Mouse (Mus musculus) cerebral cortex, adult 2 months (tissue): Measurements from ENCODE around the gene Hcrtr2.

Experiments
- WGBS: fragments of 180-500 bp; shearing (Covaris S2); methylation state at CpG from one replicate; pipeline ENCODE4 v1.1.7; 2018; 5-methylcytosine and 5-hydroxymethylcytosine counted together

Hcrtr2 gene

DNA sequence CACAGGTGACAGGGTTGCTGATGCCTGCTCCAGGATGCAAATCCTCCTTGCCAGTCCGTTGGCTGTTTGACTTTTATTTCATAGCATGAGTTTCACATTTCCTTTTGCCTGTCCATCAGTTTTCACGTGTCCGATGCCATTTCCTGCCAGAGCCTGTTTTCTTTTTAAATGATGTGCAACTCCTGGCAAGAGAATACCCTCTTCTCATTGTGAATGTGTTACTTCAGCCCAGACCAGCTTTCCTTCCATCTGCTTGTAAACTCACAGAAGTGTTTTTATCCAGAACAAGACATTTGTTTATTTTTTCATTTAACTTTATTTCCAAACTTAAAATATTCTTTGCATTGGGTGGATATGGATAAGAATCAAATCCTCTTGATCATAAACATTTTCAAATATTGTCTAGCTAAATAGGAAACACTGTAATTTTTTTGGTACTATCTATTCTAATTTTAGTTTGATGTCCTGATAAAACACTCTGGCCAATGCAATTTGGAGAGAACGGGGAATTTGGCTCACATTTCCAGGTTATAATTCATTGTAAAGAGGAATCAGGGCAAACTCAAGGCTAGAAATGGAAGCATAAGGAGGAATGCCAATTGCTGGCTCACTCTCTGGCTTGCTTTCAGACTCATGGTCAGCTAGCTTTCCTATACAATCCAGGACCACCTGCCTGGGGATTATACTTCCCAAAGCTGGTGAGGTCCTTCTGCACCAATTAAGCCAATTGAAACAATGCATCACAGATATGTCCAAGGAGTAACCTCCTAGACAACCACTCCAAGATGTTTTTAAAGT lies 106.3 kb downstream of the Hcrtr2 start:
- WGBS, result 44% methylated on average over 4 of the region's 4 CpGs

- 52% methylated on average over 4 of the region's 4 CpGs for WGBS
These were observed 109.0 kb downstream of the Hcrtr2 start for GRCm38 (mm10) chr9:76214678-76215077.

- WGBS, result 86% methylated on average over 2 of the region's 2 CpGs
These were observed 110.1 kb downstream of the Hcrtr2 start, which contains the start of gene Gfral for GRCm38 (mm10) chr9:76213557-76213956. TSS of gene Gfral (minus strand) at chr9:76213657.

DNA sequence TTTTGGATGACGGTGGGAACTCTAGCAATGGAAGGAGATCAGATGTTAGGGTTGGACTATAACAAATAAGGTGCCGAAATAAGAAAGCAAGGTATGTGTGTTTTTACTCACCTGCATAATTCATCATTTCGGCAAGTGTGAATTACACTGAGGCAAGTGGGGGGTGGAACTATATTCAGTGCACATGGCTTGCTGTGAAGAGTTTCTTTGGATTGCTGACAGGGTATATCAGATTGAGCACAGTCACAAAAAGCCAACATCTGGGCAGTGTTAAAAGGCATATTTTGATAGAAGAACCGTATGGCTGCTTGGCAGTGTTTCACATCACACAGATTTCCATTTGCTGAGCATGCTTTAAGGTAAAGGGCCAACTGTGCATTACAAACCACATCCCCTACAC lies 126.7 kb downstream of the Hcrtr2 start:
- WGBS, result 49% methylated on average over 4 of the region's 4 CpGs
